Mouse (Mus musculus) myocyte (in vitro differentiated cells): Measurements from ENCODE around the gene Lman1l. TPM values are rescaled to one million over a fixed set of nuclear protein-coding genes. Genes with fewer than 3 reads are reported as not detected.

Experiments
- H3K27me3 ChIP-seq: one replicate; pipeline ENCODE4 v1.6.1; 2011; ENCODE audit not compliant: control insufficient read depth, insufficient read depth, insufficient read length
- H3K36me3 ChIP-seq: one replicate; pipeline ENCODE4 v1.6.1; 2011; ENCODE audit not compliant: control insufficient read depth, insufficient read depth
- H3K4me2 ChIP-seq: one replicate; pipeline ENCODE4 v1.6.1; 2011; ENCODE audit warnings: low read depth, control low read depth
- H3K4me3 ChIP-seq: one replicate; pipeline ENCODE4 v1.5.1; 2011; ENCODE audit warnings: mild to moderate bottlenecking, control low read depth, moderate library complexity
- H3K79me2 ChIP-seq: one replicate; pipeline ENCODE4 v1.6.1; 2011; ENCODE audit not compliant: control insufficient read depth, insufficient read depth
- H3ac ChIP-seq: one replicate; pipeline ENCODE4 v1.6.1; 2011; ENCODE audit not compliant: control insufficient read depth, insufficient read length
- CEBPB ChIP-seq: IDR thresholded peaks from 2 replicates; pipeline ENCODE4 v1.6.1; 2011; ENCODE audit warnings: mild to moderate bottlenecking, moderate library complexity; ENCODE audit not compliant: poor library complexity, insufficient read depth, severe bottlenecking
- E2F4 ChIP-seq: IDR thresholded peaks from one replicate; pipeline ENCODE4 v1.6.1; 2011; ENCODE audit warnings: mild to moderate bottlenecking, control low read depth, moderate library complexity; ENCODE audit not compliant: insufficient read depth
- MAX ChIP-seq: IDR thresholded peaks from one replicate; pipeline ENCODE4 v1.6.1; 2011; ENCODE audit warnings: low read depth, mild to moderate bottlenecking, control low read depth
- MYOD1 ChIP-seq, 3 experiments: IDR thresholded peaks; one replicate each; pipeline ENCODE4 v1.6.1; 2011; ENCODE audit warnings: control low read depth in 2 of 3, low read depth in 2 of 3, mild to moderate bottlenecking in 2 of 3, moderate library complexity in 1 of 3; ENCODE audit not compliant: insufficient read length in 2 of 3, control insufficient read depth in 1 of 3
- MYOG ChIP-seq, 3 experiments: IDR thresholded peaks; one replicate each; pipeline ENCODE4 v1.6.1; 2011; ENCODE audit warnings: control low read depth in 2 of 3, low read depth in 2 of 3, mild to moderate bottlenecking in 2 of 3; ENCODE audit not compliant: insufficient read length in 2 of 3, control insufficient read depth in 1 of 3, insufficient read depth in 1 of 3
- POLR2A ChIP-seq: IDR thresholded peaks from one replicate; pipeline ENCODE4 v1.6.1; 2011; ENCODE audit warnings: low read depth, mild to moderate bottlenecking, control low read depth, moderate library complexity; ENCODE audit not compliant: insufficient read length
- POLR2AphosphoS2 ChIP-seq: IDR thresholded peaks from one replicate; pipeline ENCODE4 v1.6.1; 2011; ENCODE audit warnings: low read depth, control low read depth; ENCODE audit not compliant: insufficient read length
- REST ChIP-seq: IDR thresholded peaks from one replicate; pipeline ENCODE4 v1.6.1; 2011; ENCODE audit warnings: mild to moderate bottlenecking, control low read depth, moderate library complexity; ENCODE audit not compliant: insufficient read depth, insufficient read length
- SRF ChIP-seq: IDR thresholded peaks from one replicate; pipeline ENCODE4 v1.6.1; 2011; ENCODE audit warnings: low read depth; ENCODE audit not compliant: control insufficient read depth, insufficient read length
- TCF12 ChIP-seq: IDR thresholded peaks from one replicate; pipeline ENCODE4 v1.6.1; 2011; ENCODE audit warnings: mild to moderate bottlenecking, control low read depth; ENCODE audit not compliant: poor library complexity, insufficient read depth, severe bottlenecking
- TCF3 ChIP-seq: IDR thresholded peaks from one replicate; pipeline ENCODE4 v1.6.1; 2011; ENCODE audit warnings: low read depth, control low read depth; ENCODE audit not compliant: insufficient read length
- USF1 ChIP-seq: IDR thresholded peaks from one replicate; pipeline ENCODE4 v1.6.1; 2011; ENCODE audit warnings: low read depth, mild to moderate bottlenecking, control low read depth, moderate library complexity
- polyA plus RNA-seq: library from polyadenylated mRNA; unstranded; fragments of >200 nt; fragmentation: generic; extraction: Trizol; gene quantifications from one replicate; pipeline ENCODE4 v1.2.1, GENCODE M21; 2012; ENCODE audit warnings: missing spikeins

The Lman1l gene
- polyA plus RNA-seq, 1 experiment = 1.00 TPM

DNA sequence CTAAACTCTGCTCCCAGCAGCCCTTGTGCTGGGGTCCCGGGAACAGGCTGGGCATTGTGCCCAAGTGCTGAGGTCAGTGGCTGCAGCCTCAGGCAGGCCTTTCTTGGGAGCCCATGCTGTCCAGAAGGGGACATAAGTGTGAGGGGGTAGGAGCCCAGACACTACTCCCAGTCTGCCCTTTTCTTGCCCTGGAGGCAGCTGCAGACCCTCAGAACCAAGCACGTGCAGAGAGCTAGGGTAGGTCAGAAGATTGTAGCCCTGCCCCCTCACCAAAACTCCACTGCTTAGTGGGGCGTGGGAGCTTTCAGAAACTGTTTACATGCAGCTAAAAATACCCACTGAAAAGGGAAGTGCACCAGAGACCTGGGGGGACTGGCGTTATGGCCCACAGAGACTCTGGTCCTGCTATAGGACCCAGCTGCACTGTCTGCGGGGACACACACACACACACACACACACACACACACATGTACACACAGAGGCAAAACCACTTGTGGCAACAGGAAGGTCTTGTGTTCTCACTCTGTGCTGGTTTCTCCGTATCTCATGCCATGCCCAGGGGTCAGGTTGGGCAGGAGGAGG is 17.3 kb upstream of the Lman1l start:
- Histone ChIP-seq H3K27me3 (no peaks in the 10 kb centered on the region), H3K4me2 (peak overlapping the region; percentile 91), H3K79me2 (peaks cover 90% of the 10 kb centered on the region), H3ac (no peak overlapping the region), H3K4me3 (no peak overlapping the region), H3K36me3 (no peaks in the 10 kb centered on the region)
- TF ChIP-seq MAX (no peak), POLR2AphosphoS2 (no peak), CEBPB (no peak), MYOG (IDR thresholded peaks at IDR 0.05; ENCODE audit: control insufficient read depth in 1 of 3, insufficient read depth in 1 of 3, insufficient read length in 2 of 3, low read depth in 2 of 3) (no peak), USF1 (no peak)

DNA sequence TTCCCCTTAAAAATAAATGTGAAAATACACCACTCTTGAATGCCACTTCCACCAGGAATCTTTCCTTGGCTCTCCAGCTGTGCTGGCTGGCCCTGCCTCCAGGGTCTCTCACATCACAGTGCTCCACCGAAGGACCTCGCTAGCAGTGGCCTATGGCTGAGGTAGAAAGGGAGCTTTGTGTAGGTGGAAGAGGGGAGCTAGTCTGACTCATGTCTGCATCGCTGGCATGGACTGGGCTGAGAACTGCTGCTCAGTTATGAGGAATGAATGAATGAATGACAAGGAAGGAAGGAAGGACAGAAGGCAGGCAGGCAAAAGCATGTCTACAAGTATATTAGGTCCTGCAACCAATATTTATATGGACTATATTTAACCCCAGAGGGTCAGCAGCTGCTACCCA is 16.7 kb upstream of the Lman1l start:
- Histone ChIP-seq H3K36me3 (no peaks in the 10 kb centered on the region), H3K27me3 (no peaks in the 10 kb centered on the region), H3K4me2 (peak overlapping the region; percentile 91), H3ac (no peak overlapping the region), H3K79me2 (peaks cover 90% of the 10 kb centered on the region), H3K4me3 (no peak overlapping the region)
- no peak for TF ChIP-seq MAX
- no peak for TF ChIP-seq CEBPB
- TF ChIP-seq E2F4 = no peak
- no peak for TF ChIP-seq POLR2AphosphoS2
- TF ChIP-seq TCF12 = no peak
- no peak for TF ChIP-seq TCF3
- TF ChIP-seq USF1 = no peak
- no peak for TF ChIP-seq REST
- no peak for TF ChIP-seq MYOG (IDR thresholded peaks at IDR 0.05; ENCODE audit: control insufficient read depth in 1 of 3, insufficient read depth in 1 of 3, insufficient read length in 2 of 3, low read depth in 2 of 3)
- TF ChIP-seq MYOD1 (IDR thresholded peaks at IDR 0.05; ENCODE audit: control insufficient read depth in 1 of 3, insufficient read length in 2 of 3, low read depth in 2 of 3) = no peak

DNA sequence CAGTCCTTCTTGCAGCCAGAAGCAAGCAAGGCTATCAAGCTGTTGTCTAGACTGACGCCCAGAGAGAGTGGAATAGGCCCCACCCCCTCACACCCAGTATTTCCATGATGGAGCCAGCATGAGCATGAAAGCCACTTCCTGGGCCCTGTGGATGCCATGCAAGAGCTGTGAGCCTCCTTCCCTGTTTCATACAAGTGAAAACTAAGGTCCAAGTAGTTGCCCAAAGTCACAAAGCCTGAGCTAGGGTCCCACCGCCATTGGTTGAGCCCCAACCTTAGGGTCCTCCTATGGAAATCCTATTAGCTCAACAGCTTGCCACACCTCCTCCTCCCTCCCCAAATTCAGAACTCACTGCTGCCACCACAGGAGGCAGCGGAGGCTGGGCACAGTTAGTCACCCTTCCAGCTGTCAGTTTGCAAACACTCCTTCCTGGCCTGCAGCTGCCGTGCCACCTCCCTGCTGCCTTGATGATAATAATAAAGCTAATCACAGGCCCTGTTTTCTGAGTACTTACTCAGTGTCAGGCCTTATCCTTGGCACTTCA is 13.0 kb upstream of the Lman1l start:
- no peak overlapping the region for H3ac ChIP-seq
- no peaks in the 10 kb centered on the region for H3K27me3 ChIP-seq
- no peak for TF ChIP-seq REST
- TF ChIP-seq E2F4 = no peak
- peak; percentile 74 for TF ChIP-seq TCF12
- TF ChIP-seq MYOD1 (IDR thresholded peaks at IDR 0.05; ENCODE audit: control insufficient read depth in 1 of 3, insufficient read length in 2 of 3, low read depth in 2 of 3) = peak; percentile 95 to 99 (median 96)
- peak; percentile 67 for TF ChIP-seq TCF3
- no peak for TF ChIP-seq MAX
- peak; percentile 93 to 98 (median 97) for TF ChIP-seq MYOG (IDR thresholded peaks at IDR 0.05; ENCODE audit: control insufficient read depth in 1 of 3, insufficient read depth in 1 of 3, insufficient read length in 2 of 3, low read depth in 2 of 3)
- peaks cover 63% of the 10 kb centered on the region for H3K79me2 ChIP-seq
- H3K4me3 ChIP-seq = no peak overlapping the region
- H3K4me2 ChIP-seq = peak overlapping the region; percentile 60
- H3K36me3 ChIP-seq = peaks cover 7% of the 10 kb centered on the region

DNA sequence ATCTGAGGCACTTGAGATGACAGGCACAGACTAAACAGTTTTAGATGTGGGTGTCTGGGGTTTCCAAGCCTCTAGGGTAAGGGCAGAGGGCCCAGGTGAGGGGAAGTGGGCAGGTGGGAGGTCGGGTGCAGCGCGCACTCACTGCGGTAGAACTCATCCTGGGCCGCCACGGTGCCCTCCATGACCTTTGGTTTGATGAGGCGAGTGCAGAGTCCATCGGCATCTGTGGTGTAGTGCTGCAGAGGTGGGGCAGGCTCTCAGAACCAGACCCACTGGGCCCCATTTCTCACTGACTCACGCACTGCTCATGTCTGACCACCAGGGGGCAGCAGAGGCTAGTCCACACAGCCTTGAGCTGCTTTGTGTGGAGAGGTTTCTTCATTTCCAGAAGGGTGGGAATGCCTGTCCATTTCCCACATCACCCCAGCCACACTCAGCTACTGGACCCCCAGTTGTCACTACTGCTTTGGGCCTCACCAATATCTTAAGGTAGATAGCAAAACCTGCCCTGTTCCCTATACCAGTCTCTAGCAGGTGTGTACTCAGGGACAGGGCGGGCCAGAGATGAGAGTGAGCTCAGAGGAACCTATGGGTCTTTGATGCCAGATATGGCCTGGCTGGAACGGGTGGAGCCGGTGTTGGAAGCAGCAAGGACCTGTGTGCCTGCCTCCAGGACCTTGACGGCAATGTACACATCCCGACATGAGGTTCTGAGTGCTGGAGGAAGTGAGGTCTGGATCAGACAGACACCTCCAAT is 8.7 kb upstream of the Lman1l start:
- no peak overlapping the region for H3K4me3 ChIP-seq
- H3ac ChIP-seq = no peak overlapping the region
- H3K79me2 ChIP-seq = peaks cover 22% of the 10 kb centered on the region
- TF ChIP-seq CEBPB (no peak), MYOG (IDR thresholded peaks at IDR 0.05; ENCODE audit: control insufficient read depth in 1 of 3, insufficient read depth in 1 of 3, insufficient read length in 2 of 3, low read depth in 2 of 3) (no peak), TCF3 (no peak), POLR2A (no peak), USF1 (no peak), REST (no peak), TCF12 (no peak), POLR2AphosphoS2 (no peak), E2F4 (no peak), SRF (no peak), MAX (no peak), MYOD1 (IDR thresholded peaks at IDR 0.05; ENCODE audit: control insufficient read depth in 1 of 3, insufficient read length in 2 of 3, low read depth in 2 of 3) (no peak)
- no peaks in the 10 kb centered on the region for H3K27me3 ChIP-seq
- H3K36me3 ChIP-seq = peaks cover 15% of the 10 kb centered on the region
- no peak overlapping the region for H3K4me2 ChIP-seq
